Mouse (Mus musculus): ENCODE measurements at regions not wholly inside any gene's neighbourhood (a gene's known extent, or its start where the extent isn't known, plus 50 kb on each side); places are given as distances from the start of the nearest gene placed in this dataset.

GRCm38 (mm10) chr11:24726331-24726730 lies 648.5 kb downstream of the Bcl11a start:
- no peak for ATAC-seq (replicated peaks; ENCODE audit: low FRiP score, low TSS enrichment, poor library complexity, severe bottlenecking)

GRCm38 (mm10) chr11:24727404-24727803 lies 649.5 kb downstream of the Bcl11a start:
- no peak for ATAC-seq (replicated peaks; ENCODE audit: low FRiP score, low TSS enrichment, poor library complexity, severe bottlenecking)

- no peak for ATAC-seq (replicated peaks; ENCODE audit: low FRiP score, low TSS enrichment, poor library complexity, severe bottlenecking)
Measured at GRCm38 (mm10) chr11:24731431-24731830, 653.6 kb downstream of the Bcl11a start.

- no peak for ATAC-seq (replicated peaks; ENCODE audit: low FRiP score, low TSS enrichment, poor library complexity, severe bottlenecking)
Measured at GRCm38 (mm10) chr11:24739710-24740255, 661.9 kb downstream of the Bcl11a start.

GRCm38 (mm10) chr11:24740466-24740865 lies 662.6 kb downstream of the Bcl11a start:
- no peak for ATAC-seq (replicated peaks; ENCODE audit: low FRiP score, low TSS enrichment, poor library complexity, severe bottlenecking)

- no peak for ATAC-seq (replicated peaks; ENCODE audit: low FRiP score, low TSS enrichment, poor library complexity, severe bottlenecking)
Measured at GRCm38 (mm10) chr11:24742561-24742960, 664.7 kb downstream of the Bcl11a start.

- no peak for ATAC-seq (replicated peaks; ENCODE audit: low FRiP score, low TSS enrichment, poor library complexity, severe bottlenecking)
Measured at GRCm38 (mm10) chr11:24743439-24743838, 665.6 kb downstream of the Bcl11a start.

- no peak for ATAC-seq (replicated peaks; ENCODE audit: low FRiP score, low TSS enrichment, poor library complexity, severe bottlenecking)
Measured at GRCm38 (mm10) chr11:24745841-24746240, 668.0 kb downstream of the Bcl11a start.

GRCm38 (mm10) chr11:24750144-24750779 lies 672.4 kb downstream of the Bcl11a start:
- ATAC-seq (replicated peaks; ENCODE audit: low FRiP score, low TSS enrichment, poor library complexity, severe bottlenecking) = no peak

- ATAC-seq (replicated peaks; ENCODE audit: low FRiP score, low TSS enrichment, poor library complexity, severe bottlenecking) = no peak
Measured at GRCm38 (mm10) chr11:24758130-24758529, 680.3 kb downstream of the Bcl11a start.

- ATAC-seq (replicated peaks; ENCODE audit: low FRiP score, low TSS enrichment, poor library complexity, severe bottlenecking) = no peak
Measured at GRCm38 (mm10) chr11:24783470-24783869, 705.6 kb downstream of the Bcl11a start.

- no peak for ATAC-seq (replicated peaks; ENCODE audit: low FRiP score, low TSS enrichment, poor library complexity, severe bottlenecking)
Measured at GRCm38 (mm10) chr11:24789120-24789519, 711.3 kb downstream of the Bcl11a start.

- no peak for ATAC-seq (replicated peaks; ENCODE audit: low FRiP score, low TSS enrichment, poor library complexity, severe bottlenecking)
Measured at GRCm38 (mm10) chr11:24795510-24796211, 717.8 kb downstream of the Bcl11a start.

GRCm38 (mm10) chr11:24804623-24805023 lies 726.8 kb downstream of the Bcl11a start:
- no peak for ATAC-seq (replicated peaks; ENCODE audit: low FRiP score, low TSS enrichment, poor library complexity, severe bottlenecking)

GRCm38 (mm10) chr11:24829578-24830401 lies 751.9 kb downstream of the Bcl11a start:
- no peak for ATAC-seq (replicated peaks; ENCODE audit: low FRiP score, low TSS enrichment, poor library complexity, severe bottlenecking)

- ATAC-seq (replicated peaks; ENCODE audit: low FRiP score, low TSS enrichment, poor library complexity, severe bottlenecking) = no peak
Measured at GRCm38 (mm10) chr11:24830484-24830883, 752.6 kb downstream of the Bcl11a start.

- ATAC-seq (replicated peaks; ENCODE audit: low FRiP score, low TSS enrichment, poor library complexity, severe bottlenecking) = no peak
Measured at GRCm38 (mm10) chr11:24843839-24844738, 766.2 kb downstream of the Bcl11a start.

GRCm38 (mm10) chr11:24856991-24857390 lies 779.1 kb downstream of the Bcl11a start:
- no peak for ATAC-seq (replicated peaks; ENCODE audit: low FRiP score, low TSS enrichment, poor library complexity, severe bottlenecking)

- ATAC-seq (replicated peaks; ENCODE audit: low FRiP score, low TSS enrichment, poor library complexity, severe bottlenecking) = no peak
Measured at GRCm38 (mm10) chr11:24864637-24865036, 786.8 kb downstream of the Bcl11a start.
